Mouse (Mus musculus) bone marrow, adult 2 months (tissue): Measurements from ENCODE around the gene Ddah1.

Source experiments
- CTCF ChIP-seq: fragments of 200-500 bp; IDR thresholded peaks from 2 replicates; pipeline ENCODE4 v1.5.1; 2011; ENCODE audit warnings: low read length, control low read depth; ENCODE audit not compliant: control insufficient read depth, insufficient read depth
- POLR2A ChIP-seq: fragments of 200-500 bp; IDR thresholded peaks from 2 replicates; pipeline ENCODE4 v1.6.1; 2011; ENCODE audit warnings: low read depth, mild to moderate bottlenecking, control low read depth, low read length, borderline replicate concordance; ENCODE audit not compliant: control insufficient read depth

- no peak for TF ChIP-seq CTCF
- TF ChIP-seq POLR2A, result no peak
These were observed 1.1 kb downstream of the Ddah1 start for GRCm38 (mm10) chr3:145759379-145760209.
